ENCODE assay signal across 8 mouse cellular contexts in genomic region chr5:143375242-143375641, GRCm38 (mm10). TPM values are rescaled to one million over a fixed set of nuclear protein-coding genes. Genes with fewer than 3 reads are reported as not detected.
DNase-seq lines count a peak whose midpoint lies in the region; ATAC-seq and TF ChIP-seq lines count a peak whose summit lies in the region.

No protein-coding gene starts in this region.

- no peaks in the 10 kb centered on the region for H3K9me3 ChIP-seq in midbrain, embryonic 16.5 days (replicated peaks; ENCODE audit: control insufficient read depth, low read length, poor library complexity, severe bottlenecking)
- no peaks in the 10 kb centered on the region for H3K9me3 ChIP-seq in stomach, embryonic 16.5 days (replicated peaks; ENCODE audit: control insufficient read depth, low read length)

- TF ChIP-seq POLR2A in cortical plate, adult 2 months (IDR thresholded peaks at IDR 0.05; ENCODE audit: extremely low read depth, insufficient read depth, low read length), result no peak

- H3K4me3 ChIP-seq in cortical plate, adult 2 months (ENCODE audit: insufficient read depth, low read length), result no peak overlapping the region
- peak overlapping the region; percentile 32 for H3K4me3 ChIP-seq in midbrain, embryonic 16.5 days (ENCODE audit: low read depth, low read length)
- peak overlapping the region; percentile 41 for H3K4me3 ChIP-seq in stomach, embryonic 16.5 days (replicated peaks; ENCODE audit: low read length)

- no peaks in the 10 kb centered on the region for H3K36me3 ChIP-seq in midbrain, embryonic 16.5 days (ENCODE audit: control insufficient read depth, insufficient read depth, low read length)
- H3K36me3 ChIP-seq in stomach, embryonic 16.5 days (ENCODE audit: control insufficient read depth, insufficient read depth, low read length), result no peaks in the 10 kb centered on the region

- no peak overlapping the region for H3K27ac ChIP-seq in cortical plate, adult 2 months (ENCODE audit: insufficient read depth, low read length)
- H3K27ac ChIP-seq in midbrain, embryonic 16.5 days (ENCODE audit: low read length), result no peak overlapping the region
- H3K27ac ChIP-seq in stomach, embryonic 16.5 days (ENCODE audit: low read length), result no peak overlapping the region; the same call in 1 of the 2 replicates

- peak; percentile 58 for TF ChIP-seq CTCF in cortical plate, adult 2 months (IDR thresholded peaks at IDR 0.05; ENCODE audit: extremely low read depth, insufficient read depth, low read length)

- peak overlapping the region; percentile 42 for H3K4me2 ChIP-seq in midbrain, embryonic 16.5 days (ENCODE audit: low read length)
- H3K4me2 ChIP-seq in stomach, embryonic 16.5 days (ENCODE audit: low read depth, low read length), result peak overlapping the region; percentile 60

- no peaks in the 10 kb centered on the region for H3K4me1 ChIP-seq in cortical plate, adult 2 months (ENCODE audit: control insufficient read depth, insufficient read depth, low read length)
- peaks cover 4% of the 10 kb centered on the region for H3K4me1 ChIP-seq in midbrain, embryonic 16.5 days (ENCODE audit: control insufficient read depth, insufficient read depth, low read length)
- no peaks in the 10 kb centered on the region for H3K4me1 ChIP-seq in stomach, embryonic 16.5 days (ENCODE audit: control insufficient read depth, insufficient read depth, low read length)

- peak overlapping the region; percentile 31; the same call in 1 of the 2 replicates for H3K9ac ChIP-seq in midbrain, embryonic 16.5 days (ENCODE audit: low read depth, low read length)
- H3K9ac ChIP-seq in stomach, embryonic 16.5 days (ENCODE audit: low read length), result peak overlapping the region; percentile 55; the same call in 1 of the 2 replicates

- WGBS in midbrain, embryonic 16.5 days, result 7% methylated on average over 21 of the region's 21 CpGs
- 8% methylated on average over 21 of the region's 21 CpGs for WGBS in stomach, embryonic 16.5 days

- ATAC-seq in midbrain, embryonic 16.5 days, result no peak
- ATAC-seq in stomach, embryonic 16.5 days (ENCODE audit: insufficient read depth, low FRiP score), result peak; percentile 63; the same call in 1 of the 2 replicates

- peak; percentile 50 for DNase-seq in ovary, postnatal 10 days (ENCODE audit: low spot score)
- DNase-seq in ovary, adult 18-20 months (ENCODE audit: low spot score), result no peak
- DNase-seq in gastrocnemius, postnatal 25 days, result peak; percentile 45
- DNase-seq in kidney, adult 11 months, result peak; percentile 37
- DNase-seq in liver, result peak; percentile 62

- H3K27me3 ChIP-seq in midbrain, embryonic 16.5 days (ENCODE audit: control insufficient read depth, insufficient read depth, low read depth, low read length), result peaks cover 45% of the 10 kb centered on the region
- peaks cover 42% of the 10 kb centered on the region for H3K27me3 ChIP-seq in stomach, embryonic 16.5 days (ENCODE audit: control insufficient read depth, insufficient read depth, low read length)

RNA-seq across cellular contexts. Expression of gene Grid2ip, which starts 18.1 kb away (rescaled TPM):
- 2.3 and 3.0 TPM in 2 replicates for polyA plus RNA-seq in cortical plate, adult 2 months (2012; rRNA removed)
- not detected for total RNA-seq in gastrocnemius, postnatal 25 days (2021)
- 0.80 and 0.87 TPM in 2 replicates for polyA plus RNA-seq in midbrain, embryonic 16.5 days (2015; fragmentation: Nextera tagmentation; extraction: Ambion mirVana)
- 2.9 and 4.5 TPM in 2 replicates for polyA plus RNA-seq in stomach, embryonic 16.5 days (2015; fragmentation: Nextera tagmentation; extraction: Ambion mirVana)

RNA-seq across cellular contexts. Expression of gene Kdelr2, which starts 28.4 kb away (rescaled TPM):
- 27.3 and 30.3 TPM in 2 replicates for polyA plus RNA-seq in cortical plate, adult 2 months (2012; rRNA removed)
- 10 to 100 TPM; 34.1 to 40.0 TPM for total RNA-seq in gastrocnemius, postnatal 25 days (2021)
- polyA plus RNA-seq in midbrain, embryonic 16.5 days (2015; fragmentation: Nextera tagmentation; extraction: Ambion mirVana), result 123 and 133 TPM in 2 replicates
- 364 and 376 TPM in 2 replicates for polyA plus RNA-seq in stomach, embryonic 16.5 days (2015; fragmentation: Nextera tagmentation; extraction: Ambion mirVana)

RNA-seq across cellular contexts. Expression of gene Zdhhc4, which starts 46.2 kb away (rescaled TPM):
- polyA plus RNA-seq in cortical plate, adult 2 months (2012; rRNA removed), result 67.2 and 67.6 TPM in 2 replicates
- total RNA-seq in gastrocnemius, postnatal 25 days (2021), result 10 to 100 TPM; 32.1 to 33.0 TPM
- polyA plus RNA-seq in midbrain, embryonic 16.5 days (2015; fragmentation: Nextera tagmentation; extraction: Ambion mirVana), result 70.4 and 71.7 TPM in 2 replicates
- polyA plus RNA-seq in stomach, embryonic 16.5 days (2015; fragmentation: Nextera tagmentation; extraction: Ambion mirVana), result 63.6 and 71.9 TPM in 2 replicates
